Mouse (Mus musculus): Measurements from ENCODE around the gene Lst1. TPM values are rescaled to one million over a fixed set of nuclear protein-coding genes. Genes with fewer than 3 reads are reported as not detected.

Gene Lst1
- polyA plus RNA-seq, 1 experiment from 2014 or later: 15.0 TPM

GRCm38 (mm10) chr17:35210593-35210992 lies 22.4 kb upstream of the Lst1 start:
- no peaks in the 10 kb centered on the region for H3K27me3 ChIP-seq (ENCODE audit: insufficient read depth, low read length)
- 52% methylated on average over 3 of the region's 3 CpGs for WGBS

GRCm38 (mm10) chr17:35209785-35210535 lies 21.7 kb upstream of the Lst1 start:
- Histone ChIP-seq H3K9me3 (replicated peaks; ENCODE audit: low read length) (no peaks in the 10 kb centered on the region), H3K36me3 (ENCODE audit: insufficient read depth, low read length) (no peaks in the 10 kb centered on the region), H3K27me3 (ENCODE audit: insufficient read depth, low read length) (no peaks in the 10 kb centered on the region), H3K4me2 (ENCODE audit: low read length) (no peak overlapping the region), H3K9ac (ENCODE audit: low read depth, low read length) (no peak overlapping the region), H3K27ac (no peak overlapping the region), H3K4me1 (replicated peaks; ENCODE audit: insufficient read depth, low read length) (no peaks in the 10 kb centered on the region), H3K4me3 (replicated peaks; ENCODE audit: low read depth, low read length) (no peak overlapping the region)
- WGBS: 73% methylated on average over 12 of the region's 12 CpGs
- ATAC-seq (replicated peaks; ENCODE audit: low FRiP score, low read depth): no peak
- DNase-seq (ENCODE audit: low spot score): no peak
- TF ChIP-seq CTCF (IDR thresholded peaks at IDR 0.05; ENCODE audit: low read depth): no peak

More at GRCm38 (mm10) chr17:35210593-35210992, 22.4 kb upstream of the Lst1 start:
- Histone ChIP-seq H3K27ac (no peak overlapping the region), H3K4me3 (replicated peaks; ENCODE audit: low read depth, low read length) (no peak overlapping the region), H3K4me2 (ENCODE audit: low read length) (no peak overlapping the region), H3K9ac (ENCODE audit: low read depth, low read length) (no peak overlapping the region), H3K4me1 (replicated peaks; ENCODE audit: insufficient read depth, low read length) (no peaks in the 10 kb centered on the region), H3K9me3 (replicated peaks; ENCODE audit: low read length) (no peaks in the 10 kb centered on the region), H3K36me3 (ENCODE audit: insufficient read depth, low read length) (no peaks in the 10 kb centered on the region)
- DNase-seq (ENCODE audit: low spot score) (no peak), ATAC-seq (replicated peaks; ENCODE audit: low FRiP score, low read depth) (no peak)
- no peak for TF ChIP-seq CTCF (IDR thresholded peaks at IDR 0.05; ENCODE audit: low read depth)

- Histone ChIP-seq H3K4me1 (replicated peaks; ENCODE audit: insufficient read depth, low read length) (no peaks in the 10 kb centered on the region), H3K36me3 (ENCODE audit: insufficient read depth, low read length) (no peaks in the 10 kb centered on the region), H3K4me3 (replicated peaks; ENCODE audit: low read depth, low read length) (no peak overlapping the region), H3K4me2 (ENCODE audit: low read length) (no peak overlapping the region), H3K27ac (no peak overlapping the region), H3K9me3 (replicated peaks; ENCODE audit: low read length) (no peaks in the 10 kb centered on the region), H3K27me3 (ENCODE audit: insufficient read depth, low read length) (no peaks in the 10 kb centered on the region), H3K9ac (ENCODE audit: low read depth, low read length) (no peak overlapping the region)
- ATAC-seq (replicated peaks; ENCODE audit: low FRiP score, low read depth) (no peak), DNase-seq (ENCODE audit: low spot score) (no peak)
- WGBS: 31% methylated on average over 10 of the region's 10 CpGs
- no peak for TF ChIP-seq CTCF (IDR thresholded peaks at IDR 0.05; ENCODE audit: low read depth)
These were observed 17.1 kb upstream of the Lst1 start for GRCm38 (mm10) chr17:35205380-35205769.

GRCm38 (mm10) chr17:35204494-35205379 lies 16.5 kb upstream of the Lst1 start, which contains the start of gene Lta:
TSS of gene Lta (minus strand) at chr17:35205351.
- Histone ChIP-seq H3K9me3 (replicated peaks; ENCODE audit: low read length) (no peaks in the 10 kb centered on the region), H3K4me2 (ENCODE audit: low read length) (no peak within 1 kb of the TSS), H3K27ac (no peak within 1 kb of the TSS), H3K9ac (ENCODE audit: low read depth, low read length) (no peak within 1 kb of the TSS), H3K4me1 (replicated peaks; ENCODE audit: insufficient read depth, low read length) (no peaks in the 10 kb centered on the region), H3K27me3 (ENCODE audit: insufficient read depth, low read length) (no peaks in the 10 kb centered on the region), H3K4me3 (replicated peaks; ENCODE audit: low read depth, low read length) (no peak within 1 kb of the TSS), H3K36me3 (ENCODE audit: insufficient read depth, low read length) (no peaks in the 10 kb centered on the region)
- DNase-seq (ENCODE audit: low spot score) (no peak), ATAC-seq (replicated peaks; ENCODE audit: low FRiP score, low read depth) (no peak)
- 47% methylated on average over 20 of the region's 20 CpGs for WGBS
- TF ChIP-seq CTCF (IDR thresholded peaks at IDR 0.05; ENCODE audit: low read depth): no peak

GRCm38 (mm10) chr17:35202442-35202841 lies 14.2 kb upstream of the Lst1 start:
- ATAC-seq (replicated peaks; ENCODE audit: low FRiP score, low read depth): no peak
- 74% methylated on average over 4 of the region's 4 CpGs for WGBS
- no peak for TF ChIP-seq CTCF (IDR thresholded peaks at IDR 0.05; ENCODE audit: low read depth)
- no peaks in the 10 kb centered on the region for H3K9me3 ChIP-seq (replicated peaks; ENCODE audit: low read length)
- DNase-seq (ENCODE audit: low spot score): no peak
- H3K4me3 ChIP-seq (replicated peaks; ENCODE audit: low read depth, low read length): no peak overlapping the region
- no peaks in the 10 kb centered on the region for H3K4me1 ChIP-seq (replicated peaks; ENCODE audit: insufficient read depth, low read length)
- no peak overlapping the region for H3K27ac ChIP-seq
- no peak overlapping the region for H3K9ac ChIP-seq (ENCODE audit: low read depth, low read length)
- no peaks in the 10 kb centered on the region for H3K36me3 ChIP-seq (ENCODE audit: insufficient read depth, low read length)
- H3K27me3 ChIP-seq (ENCODE audit: insufficient read depth, low read length): no peaks in the 10 kb centered on the region
- no peak overlapping the region for H3K4me2 ChIP-seq (ENCODE audit: low read length)

- no peaks in the 10 kb centered on the region for H3K27me3 ChIP-seq (ENCODE audit: insufficient read depth, low read length)
- no peaks in the 10 kb centered on the region for H3K4me1 ChIP-seq (replicated peaks; ENCODE audit: insufficient read depth, low read length)
- 23% methylated on average over 13 of the region's 13 CpGs for WGBS
- no peak within 1 kb of the TSS for H3K27ac ChIP-seq
- no peaks in the 10 kb centered on the region for H3K9me3 ChIP-seq (replicated peaks; ENCODE audit: low read length)
- no peak for TF ChIP-seq CTCF (IDR thresholded peaks at IDR 0.05; ENCODE audit: low read depth)
- no peaks in the 10 kb centered on the region for H3K36me3 ChIP-seq (ENCODE audit: insufficient read depth, low read length)
- peak within 1 kb of the TSS; percentile 4; the same call in 1 of the 2 replicates for H3K4me2 ChIP-seq (ENCODE audit: low read length)
- no peak for ATAC-seq (replicated peaks; ENCODE audit: low FRiP score, low read depth)
- no peak within 1 kb of the TSS for H3K9ac ChIP-seq (ENCODE audit: low read depth, low read length)
- peak; percentile 54 for DNase-seq (ENCODE audit: low spot score)
- no peak within 1 kb of the TSS for H3K4me3 ChIP-seq (replicated peaks; ENCODE audit: low read depth, low read length)
These were observed 13.5 kb upstream of the Lst1 start, which contains the start of gene Tnf for GRCm38 (mm10) chr17:35201787-35202186. TSS of gene Tnf (minus strand) at chr17:35202007.
